Mouse (Mus musculus) mammary gland, adult 2 months (tissue): Measurements from ENCODE around the gene Tmem234. TPM values are rescaled to one million over a fixed set of nuclear protein-coding genes. Genes with fewer than 3 reads are reported as not detected.

Experiments used
- polyA plus RNA-seq: library from polyadenylated mRNA; depleted of rRNA; stranded (reverse); fragments of >200 nt; gene quantifications from 2 replicates; pipeline ENCODE4 v1.2.3, GENCODE M21; 2012; ENCODE audit warnings: low replicate concordance; rRNA removed

Tmem234 gene
- polyA plus RNA-seq = 162 and 188 TPM in 2 replicates

DNA sequence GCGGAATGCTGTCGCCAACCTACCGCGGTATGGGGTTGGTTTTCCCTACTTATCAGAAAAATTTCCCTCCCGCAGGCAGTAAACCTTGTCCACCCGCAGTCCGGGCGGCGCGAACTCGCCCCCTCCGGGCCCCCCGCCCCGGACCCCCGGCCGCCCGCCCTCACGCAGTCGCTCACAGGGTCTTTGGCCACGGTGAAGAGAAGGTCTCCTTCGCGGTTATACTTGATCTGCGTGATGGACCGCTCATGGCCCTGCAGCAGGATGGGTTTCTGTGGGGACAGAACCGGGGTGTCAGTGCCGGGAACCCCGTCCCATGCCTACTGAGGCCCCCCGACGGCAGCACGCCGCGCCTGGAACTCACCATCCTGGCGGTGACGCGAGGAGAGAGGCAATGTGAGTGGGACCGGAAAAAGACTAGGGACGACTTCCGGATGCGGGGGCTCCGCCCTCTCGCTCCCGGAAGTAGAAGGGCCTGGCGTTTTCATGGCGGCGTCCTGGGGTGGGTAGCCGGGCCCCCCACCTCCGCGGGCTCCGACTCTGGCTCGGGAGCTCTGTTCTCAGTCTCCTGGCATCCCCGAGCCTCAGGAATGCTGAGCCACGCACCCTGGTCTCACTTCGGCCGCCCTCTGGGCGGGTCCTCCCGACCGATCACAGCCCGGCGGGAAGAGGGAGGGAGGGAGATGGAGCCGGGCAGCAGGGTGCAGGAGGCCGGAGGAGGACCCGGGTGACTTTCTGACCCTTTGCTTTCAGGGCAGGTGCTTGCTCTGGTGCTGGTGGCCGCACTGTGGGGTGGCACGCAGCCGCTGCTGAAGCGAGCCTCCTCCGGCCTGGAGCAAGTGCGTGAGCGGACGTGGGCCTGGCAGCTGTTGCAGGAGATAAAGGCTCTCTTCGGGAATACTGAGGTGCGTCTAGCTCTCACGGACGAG is at the start of gene Tmem234, which contains the start of gene Eif3i:
Tmem234 (plus strand) TSS at position 436 of the 926 bp plus-strand sequence.
Eif3i (minus strand) TSS at position 416 of the 926 bp plus-strand sequence.

DNA sequence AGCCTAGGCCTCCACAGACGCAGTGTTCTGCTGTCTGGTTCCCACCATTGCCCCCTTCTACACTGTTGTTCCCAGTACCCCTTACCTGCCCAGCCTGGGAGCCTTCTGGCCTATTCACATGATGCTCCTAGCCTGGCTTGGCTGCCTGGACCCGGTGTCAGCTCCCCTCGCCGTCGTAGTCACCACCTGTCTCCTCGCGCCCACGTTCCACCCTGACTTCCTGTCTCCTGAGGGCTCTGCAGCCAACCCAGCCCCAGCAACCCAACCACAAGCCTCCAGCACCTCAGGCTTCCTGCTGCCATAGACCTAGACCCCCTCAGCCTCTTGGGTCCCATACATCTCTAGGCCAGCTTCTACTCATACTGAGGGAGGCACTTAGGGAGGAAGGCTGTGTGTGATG is 27.0 kb upstream of the Tmem234 start, which contains the start of gene Lck:
Lck (minus strand) TSS at position 212 of the 400 bp plus-strand sequence.

DNA sequence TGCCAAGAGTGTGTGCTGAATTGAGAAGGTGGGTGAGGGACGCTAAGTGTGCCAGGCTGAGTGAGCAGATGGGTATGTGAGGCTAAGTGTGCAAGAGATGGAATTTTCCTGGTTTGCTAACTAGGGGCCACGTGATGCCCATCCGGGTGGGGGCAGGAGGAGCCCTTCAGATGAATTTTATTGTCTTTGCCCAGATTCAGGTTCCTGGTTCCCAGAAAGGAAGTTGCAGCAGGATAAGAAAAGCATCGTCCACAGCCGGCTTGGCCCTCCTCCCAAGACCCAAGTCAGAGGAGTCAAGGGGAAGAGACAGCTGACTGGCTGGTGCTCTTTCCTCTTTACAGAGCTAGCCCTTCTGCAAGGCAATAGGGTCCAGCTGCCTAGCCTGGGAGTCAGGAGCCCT is 22.0 kb upstream of the Tmem234 start, which contains the start of gene Fam167b:
Fam167b (minus strand) TSS at position 84 of the 400 bp plus-strand sequence.

DNA sequence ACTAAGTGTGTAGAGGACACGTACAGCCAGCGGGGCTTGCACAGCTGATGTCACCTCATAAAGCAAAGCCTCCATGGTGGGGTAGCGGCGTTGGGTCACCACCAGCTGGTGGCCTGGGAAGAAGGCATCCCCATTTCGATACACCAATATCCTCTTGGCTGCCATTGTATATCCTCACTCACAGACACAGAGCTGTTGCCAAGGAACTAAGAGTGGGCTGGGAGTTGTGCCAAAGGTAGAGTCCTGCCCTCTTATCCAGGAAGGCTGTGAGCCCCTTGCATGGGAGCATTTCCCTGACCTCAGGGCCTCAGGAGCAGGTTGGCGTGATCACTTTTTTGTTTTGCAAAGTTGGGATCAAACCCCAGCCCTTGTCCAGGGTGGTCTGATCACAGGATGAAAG is 13.6 kb downstream of the Tmem234 start, which contains the start of gene Dcdc2b:
Dcdc2b (minus strand) TSS at position 165 of the 400 bp plus-strand sequence.

DNA sequence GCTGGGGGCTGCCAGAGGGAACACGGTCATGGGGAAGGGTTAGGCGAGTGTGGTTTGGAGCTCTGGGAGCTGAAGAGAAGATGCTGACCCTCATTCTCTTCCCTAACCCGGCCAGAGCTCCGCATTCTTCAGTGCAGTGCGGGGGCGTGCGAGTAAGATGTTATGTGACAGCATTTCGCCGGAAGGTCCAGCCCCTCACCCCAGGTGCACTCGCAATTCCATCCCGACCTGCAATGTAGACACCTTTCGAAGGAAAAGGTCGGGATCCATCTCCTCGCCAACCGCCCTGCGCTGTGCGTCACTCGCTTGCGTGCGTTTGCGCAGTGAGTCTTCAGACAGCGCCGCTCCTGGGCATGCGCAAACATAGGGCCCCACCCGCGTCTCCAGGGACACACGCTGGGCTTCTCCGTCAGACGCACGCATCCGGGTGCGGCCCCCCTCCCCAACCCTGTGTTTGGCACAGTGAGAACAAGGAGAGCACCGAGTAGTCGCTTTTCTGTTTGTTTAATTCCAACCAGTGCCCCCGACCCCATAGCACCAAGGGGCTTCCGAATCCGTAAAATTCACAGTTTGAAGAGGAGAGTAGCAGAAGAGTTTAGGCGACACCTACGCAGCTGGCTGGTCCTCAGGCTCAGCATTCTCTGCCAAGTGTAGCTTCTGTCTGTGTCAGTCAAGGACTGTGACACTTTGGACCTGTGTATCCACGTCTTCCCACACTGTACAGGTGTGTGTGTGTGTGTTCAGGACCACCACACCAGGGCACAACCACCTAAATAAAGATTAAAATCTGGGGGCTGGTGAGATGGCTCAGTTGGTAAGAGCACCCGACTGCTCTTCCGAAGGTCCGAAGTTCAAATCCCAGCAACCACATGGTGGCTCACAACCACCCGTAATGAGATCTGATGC is 18.6 kb downstream of the Tmem234 start, which contains the start of gene Iqcc:
Iqcc (minus strand) TSS at position 314 of the 906 bp plus-strand sequence.

DNA sequence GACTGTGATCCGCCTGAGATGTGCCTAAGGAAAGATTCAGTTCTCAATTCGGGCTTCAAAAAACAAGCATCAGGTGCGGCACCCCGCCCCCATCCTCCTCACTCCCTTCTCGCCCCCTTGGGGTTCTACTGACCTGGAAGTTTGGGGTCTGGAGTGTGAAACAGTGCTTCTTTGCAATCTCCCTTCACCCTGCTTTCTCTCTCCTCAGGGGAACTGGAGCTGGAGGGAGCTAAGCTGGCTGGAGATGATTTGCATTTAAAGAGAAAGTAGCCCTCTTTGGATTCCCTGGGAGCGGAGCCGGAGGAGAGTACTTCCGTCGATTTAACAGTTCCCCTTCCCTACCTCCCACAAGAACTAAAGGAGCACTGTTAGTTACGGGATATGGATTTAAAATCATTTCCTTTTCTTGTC is 23.2 kb downstream of the Tmem234 start, which contains the start of gene Ccdc28b:
Ccdc28b (minus strand) TSS at position 267 of the 411 bp plus-strand sequence.

DNA sequence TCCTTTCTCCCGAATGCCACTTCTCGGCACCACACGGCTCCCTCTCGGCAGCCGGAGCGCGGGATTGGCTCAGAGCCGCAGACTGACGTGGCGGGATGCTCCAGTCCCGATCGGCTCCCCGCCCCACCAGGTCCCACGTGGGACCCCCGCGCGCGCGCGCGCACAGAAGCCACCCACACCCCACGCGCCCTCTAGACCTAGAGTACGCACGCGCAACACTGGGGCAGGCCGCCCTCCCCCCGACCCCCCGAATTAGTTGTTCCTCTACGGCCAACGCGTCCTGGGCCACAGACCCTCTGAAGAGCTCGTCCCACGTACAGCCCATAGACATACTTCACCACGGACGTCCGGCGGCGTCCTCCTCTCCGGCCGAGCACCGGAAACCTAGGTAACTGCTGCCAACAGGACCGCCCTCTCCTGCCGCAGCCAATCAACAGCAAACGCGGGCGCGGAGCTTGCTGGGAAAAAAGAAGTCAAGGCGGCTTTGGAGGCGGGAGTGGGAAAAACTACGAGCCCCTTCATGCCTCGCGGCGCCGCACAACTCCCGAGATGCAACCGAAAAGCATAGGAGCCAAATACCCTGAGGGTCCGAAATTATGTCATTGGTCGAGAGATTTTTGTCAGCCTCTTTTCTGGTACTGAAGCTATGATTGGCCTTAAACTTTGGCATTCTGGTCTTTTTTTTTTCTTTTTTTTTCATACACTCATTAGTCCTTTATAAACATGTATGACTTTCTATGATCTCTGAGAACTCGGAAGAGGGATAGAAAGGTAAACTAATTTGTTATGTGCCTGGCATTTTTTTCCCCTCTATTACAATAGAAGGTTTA is 40.4 kb downstream of the Tmem234 start, which contains the start of gene Txlna:
Txlna (minus strand) TSS at position 428 of the 830 bp plus-strand sequence.

DNA sequence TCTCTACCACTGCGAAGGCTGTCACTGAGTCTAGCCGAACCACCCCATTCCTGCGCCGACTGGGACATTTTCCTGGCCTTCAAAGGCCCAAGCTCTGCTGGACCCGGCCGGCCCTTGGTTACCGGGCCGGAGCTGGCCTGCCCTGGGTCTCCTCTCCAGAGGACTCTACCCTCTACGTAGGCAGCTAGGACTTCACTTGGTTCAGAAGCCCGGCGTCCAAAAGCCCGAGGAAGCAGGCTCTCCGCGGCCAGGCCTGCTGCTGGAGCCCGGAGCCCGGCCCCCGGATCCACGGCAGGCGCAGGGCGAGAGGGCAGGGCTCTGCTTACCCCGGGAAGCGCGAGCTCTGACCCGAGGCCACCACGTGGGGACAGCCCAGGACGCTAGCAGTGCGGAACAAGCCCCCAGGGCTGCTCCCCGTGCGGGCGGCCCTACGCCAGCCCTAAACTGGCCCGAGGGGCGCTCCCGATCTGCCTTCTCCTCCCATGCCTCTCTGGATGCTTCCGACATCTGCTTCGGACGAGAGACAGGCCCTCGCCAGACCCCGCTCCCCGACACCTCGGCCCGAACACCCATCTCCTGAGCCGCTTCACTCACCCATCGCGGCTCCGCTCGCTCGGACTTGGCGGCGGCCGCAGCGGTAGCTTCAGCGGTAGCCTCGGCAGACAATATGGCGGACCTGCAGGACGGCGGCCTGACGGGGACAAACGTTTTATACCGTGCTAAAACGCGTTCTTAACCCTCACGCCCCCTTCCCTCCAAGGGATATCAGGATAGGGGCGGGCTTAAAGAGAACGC is 71.8 kb downstream of the Tmem234 start, which contains the start of gene Kpna6:
Kpna6 (minus strand) TSS at position 685 of the 795 bp plus-strand sequence.

Other genes with a start within 250 kb of the Tmem234 start
- gene Zbtb8a, start 222.6 kb upstream of the Tmem234 start, polyA plus RNA-seq = 12.2 and 16.3 TPM in 2 replicates
- gene Zbtb8b, start 159.8 kb upstream of the Tmem234 start, polyA plus RNA-seq = 0.49 and 0.75 TPM in 2 replicates
- 16.3 and 19.6 TPM in 2 replicates for gene Bsdc1, start 139.1 kb upstream of the Tmem234 start, polyA plus RNA-seq
- gene Tssk3, start 109.6 kb upstream of the Tmem234 start, polyA plus RNA-seq = not detected in 2 replicates
- gene Fam229a, start 109.5 kb upstream of the Tmem234 start, polyA plus RNA-seq = 0.80 TPM in 1 of 2 replicates, not detected in the other
- gene Marcksl1, start 87.1 kb upstream of the Tmem234 start, polyA plus RNA-seq = 45.2 and 71.8 TPM in 2 replicates
- 48.9 and 65.4 TPM in 2 replicates for gene Hdac1, start 58.0 kb upstream of the Tmem234 start, polyA plus RNA-seq
- gene Lck, start 27.0 kb upstream of the Tmem234 start, polyA plus RNA-seq = 83.2 and 90.2 TPM in 2 replicates
- gene Fam167b, start 22.1 kb upstream of the Tmem234 start, polyA plus RNA-seq = 5.7 and 7.0 TPM in 2 replicates
- gene Eif3i, start within 50 bp of the Tmem234 start, polyA plus RNA-seq = 207 and 300 TPM in 2 replicates
- 2.0 and 2.8 TPM in 2 replicates for gene Dcdc2b, start 13.6 kb downstream of the Tmem234 start, polyA plus RNA-seq
- 42.1 and 57.1 TPM in 2 replicates for gene Iqcc, start 18.4 kb downstream of the Tmem234 start, polyA plus RNA-seq
- 20.3 and 21.3 TPM in 2 replicates for gene Ccdc28b, start 23.3 kb downstream of the Tmem234 start, polyA plus RNA-seq
- gene Txlna, start 40.4 kb downstream of the Tmem234 start, polyA plus RNA-seq = 30.1 and 36.2 TPM in 2 replicates
- gene Kpna6, start 72.1 kb downstream of the Tmem234 start, polyA plus RNA-seq = 25.7 and 52.9 TPM in 2 replicates
- gene Tmem39b, start 96.2 kb downstream of the Tmem234 start, polyA plus RNA-seq = 33.4 and 41.8 TPM in 2 replicates
- 15.1 and 85.6 TPM in 2 replicates for gene Khdrbs1, start 141.6 kb downstream of the Tmem234 start, polyA plus RNA-seq
- 41.6 and 80.5 TPM in 2 replicates for gene Ptp4a2, start 210.6 kb downstream of the Tmem234 start, polyA plus RNA-seq